Mouse (Mus musculus): Measurements from ENCODE around the gene Ifne.

- no peak for TF ChIP-seq GATA1 (IDR thresholded peaks at IDR 0.05; ENCODE audit: low read length)
- TF ChIP-seq TAL1 (IDR thresholded peaks at IDR 0.05; ENCODE audit: low read length) = no peak
Observed at GRCm38 (mm10) chr4:88865011-88865569, 14.9 kb downstream of the Ifne start.

Measured in erythroblast, embryonic 14.5 days (primary cell).